Mouse (Mus musculus) heart, postnatal 0 days (tissue): ENCODE results near the gene Arid1b.

Experiments
- CTCF ChIP-seq: IDR thresholded peaks from 2 replicates; pipeline ENCODE4 v1.5.1; 2016; ENCODE audit warnings: antibody characterized with exemption, control low read depth, low read depth
- EP300 ChIP-seq: IDR thresholded peaks from 2 replicates; pipeline ENCODE4 v1.6.1; 2016; ENCODE audit warnings: antibody characterized with exemption, low read depth

- TF ChIP-seq CTCF = no peak
- no peak for TF ChIP-seq EP300
Observed at GRCm38 (mm10) chr17:5372951-5373350, 378.8 kb downstream of the Arid1b start.
